Mouse (Mus musculus): ENCODE measurements around the gene Slc28a3.
A peak's percentile ranks its signal among the peaks of the same experiment; 100 is the strongest.

The Slc28a3 gene

GRCm38 (mm10) chr13:58610716-58611115 lies at the start of gene Slc28a3:
TSS of gene Slc28a3 (minus strand) at chr13:58610877.
- no peak for DNase-seq

DNA sequence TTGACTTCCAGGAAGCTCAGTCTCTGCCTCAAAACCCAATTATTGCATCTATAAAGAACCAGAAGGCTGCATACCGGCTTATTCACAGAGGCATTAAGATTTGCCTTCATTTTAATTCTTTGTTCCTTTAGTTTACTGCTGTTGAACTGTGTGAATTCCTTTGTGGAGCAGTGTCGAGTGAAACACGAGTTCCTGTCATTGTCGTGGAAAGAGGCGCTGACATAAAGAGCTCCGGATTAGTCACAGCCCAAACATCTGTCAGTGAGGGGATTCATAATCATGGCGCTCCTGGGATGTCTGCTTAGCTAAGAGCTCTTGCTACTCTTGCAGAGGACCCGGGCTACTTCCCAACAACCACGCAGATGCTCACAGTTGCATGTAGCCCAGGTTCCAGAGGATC lies 47.3 kb upstream of the Slc28a3 start:
- no peak for DNase-seq

- no peak for DNase-seq
Measured at GRCm38 (mm10) chr13:58656885-58657284, 46.2 kb upstream of the Slc28a3 start.

DNA sequence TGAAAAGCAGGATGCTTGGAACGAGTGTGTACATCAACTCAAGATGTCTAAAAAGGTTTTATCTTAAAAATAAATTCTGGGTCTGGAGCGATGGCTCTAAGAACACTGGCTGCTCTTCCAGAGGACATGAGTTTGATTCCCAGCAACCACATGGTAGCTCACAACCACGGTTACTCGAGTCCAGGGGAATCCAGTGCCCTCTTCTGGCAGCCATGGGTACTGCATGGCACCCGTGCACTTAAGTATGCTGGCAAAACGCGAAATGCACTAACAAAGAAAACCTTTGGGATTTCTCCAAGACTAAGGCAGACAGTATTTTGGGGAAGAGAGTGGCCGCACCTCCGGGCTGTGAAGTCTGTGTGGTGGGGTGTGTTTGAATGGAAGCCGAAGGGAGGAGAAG lies 44.9 kb upstream of the Slc28a3 start:
- no peak for DNase-seq

DNA sequence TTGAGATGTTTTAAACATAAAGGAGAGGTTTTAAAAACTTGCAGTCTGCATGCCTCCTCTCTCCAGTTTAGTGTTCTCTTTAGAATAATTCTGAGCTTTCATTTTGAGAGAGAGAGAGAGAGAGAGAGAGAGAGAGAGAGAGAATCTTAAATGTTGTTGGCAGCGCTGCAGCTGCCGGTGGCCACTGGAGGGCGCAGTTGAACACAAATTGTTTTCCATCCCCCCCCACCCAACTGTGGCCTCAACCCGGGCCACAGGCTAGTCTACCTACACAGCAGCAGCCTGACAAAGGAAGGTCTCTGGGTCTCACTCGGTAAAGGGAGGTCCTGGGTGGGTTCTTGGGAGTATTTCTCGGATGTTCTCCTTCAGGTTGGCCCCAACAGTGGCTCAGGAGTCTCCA lies 29.7 kb upstream of the Slc28a3 start:
- peak; percentile 59 to 65 for DNase-seq

GRCm38 (mm10) chr13:58638950-58639349 lies 28.3 kb upstream of the Slc28a3 start:
- peak; percentile 77 to 83 for DNase-seq

- DNase-seq = peak; percentile 69 to 75
Measured at GRCm38 (mm10) chr13:58637360-58638002, 26.8 kb upstream of the Slc28a3 start.

- DNase-seq = no peak
Measured at GRCm38 (mm10) chr13:58633887-58634286, 23.2 kb upstream of the Slc28a3 start.

- DNase-seq = no peak
Measured at GRCm38 (mm10) chr13:58630756-58631155, 20.1 kb upstream of the Slc28a3 start.

DNA sequence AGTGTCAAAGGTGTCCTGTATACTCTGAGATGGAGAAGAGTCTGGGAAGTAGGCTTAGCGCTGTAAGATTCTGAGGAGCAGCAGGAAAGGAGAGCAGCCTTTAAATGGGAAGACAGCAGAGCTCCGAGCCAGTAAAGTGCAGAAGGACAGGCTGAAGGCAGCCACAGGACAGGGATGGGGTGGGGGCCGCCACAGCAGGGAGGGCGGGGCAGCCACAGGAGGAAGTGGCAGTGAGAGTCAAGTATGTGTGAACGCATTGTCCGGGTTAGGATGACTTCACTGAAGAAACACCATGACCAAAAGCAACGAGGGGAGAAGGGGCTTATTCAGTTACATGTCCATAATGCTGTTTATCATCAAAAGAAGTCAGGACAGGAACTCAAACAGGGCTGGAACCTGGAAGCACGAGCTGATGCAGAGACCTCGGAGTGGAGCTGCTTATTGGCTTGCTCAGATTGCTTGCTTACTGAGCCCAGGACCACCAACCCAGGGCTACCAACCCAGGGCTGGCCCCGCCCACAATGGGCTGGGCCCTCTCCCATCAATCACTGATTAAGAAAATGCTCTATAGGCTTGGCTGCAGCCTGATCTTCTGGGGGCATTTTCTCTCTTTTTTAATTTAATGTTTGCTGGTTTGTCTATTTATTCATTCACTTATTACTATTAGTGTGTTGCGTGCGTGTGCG lies 18.8 kb upstream of the Slc28a3 start:
- no peak for DNase-seq

DNA sequence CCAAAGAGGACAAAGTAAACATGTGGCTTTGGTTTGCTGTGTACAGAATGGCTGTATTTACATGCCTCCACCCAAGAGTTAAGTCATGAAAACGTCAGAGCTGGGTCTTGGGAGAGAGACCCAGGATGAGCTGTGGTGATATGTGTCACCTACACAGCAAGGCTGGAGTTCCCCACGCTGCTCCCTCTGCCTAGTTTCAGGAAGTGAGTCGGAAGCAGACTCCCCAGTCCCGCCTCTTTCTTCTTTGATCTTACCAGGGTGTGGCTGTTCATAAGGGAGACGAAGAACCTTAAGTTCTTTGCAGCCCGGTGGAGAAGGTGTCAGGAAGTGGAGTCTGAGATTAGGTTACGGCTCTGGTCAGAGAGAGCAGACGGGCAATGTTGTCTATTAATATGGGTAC lies 12.0 kb upstream of the Slc28a3 start:
- no peak for DNase-seq

- DNase-seq = no peak
Measured at GRCm38 (mm10) chr13:58619301-58619700, 8.6 kb upstream of the Slc28a3 start.

- no peak for DNase-seq
Measured at GRCm38 (mm10) chr13:58610059-58610458, 618 bp downstream of the Slc28a3 start.

GRCm38 (mm10) chr13:58601201-58601855 lies 9.3 kb downstream of the Slc28a3 start:
- DNase-seq = no peak

DNA sequence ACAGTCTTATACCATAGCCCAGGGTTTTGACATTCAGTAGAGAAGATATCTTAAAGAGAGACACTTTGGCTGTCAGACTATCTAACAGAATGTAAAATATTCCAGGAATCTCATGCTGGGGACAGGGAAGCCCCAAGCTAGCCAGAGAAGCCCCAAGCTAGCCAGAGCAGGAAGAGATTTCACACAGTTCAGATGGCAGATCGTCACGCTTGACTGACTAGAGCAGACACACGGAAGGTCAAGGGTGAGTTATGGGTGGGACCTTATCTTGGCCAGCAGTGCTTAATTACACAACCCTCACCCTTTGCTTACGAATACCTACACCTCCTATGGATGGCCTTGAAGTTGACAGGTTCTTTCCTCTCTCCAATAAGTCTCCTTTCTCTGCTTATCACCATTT lies 12.1 kb downstream of the Slc28a3 start:
- DNase-seq = no peak

- DNase-seq = peak; percentile 17 to 19
Measured at GRCm38 (mm10) chr13:58593129-58593528, 17.5 kb downstream of the Slc28a3 start.

GRCm38 (mm10) chr13:58591912-58592311 lies 18.8 kb downstream of the Slc28a3 start:
- no peak for DNase-seq

GRCm38 (mm10) chr13:58590630-58591029 lies 20.0 kb downstream of the Slc28a3 start:
- DNase-seq = peak; percentile 41 to 43

DNA sequence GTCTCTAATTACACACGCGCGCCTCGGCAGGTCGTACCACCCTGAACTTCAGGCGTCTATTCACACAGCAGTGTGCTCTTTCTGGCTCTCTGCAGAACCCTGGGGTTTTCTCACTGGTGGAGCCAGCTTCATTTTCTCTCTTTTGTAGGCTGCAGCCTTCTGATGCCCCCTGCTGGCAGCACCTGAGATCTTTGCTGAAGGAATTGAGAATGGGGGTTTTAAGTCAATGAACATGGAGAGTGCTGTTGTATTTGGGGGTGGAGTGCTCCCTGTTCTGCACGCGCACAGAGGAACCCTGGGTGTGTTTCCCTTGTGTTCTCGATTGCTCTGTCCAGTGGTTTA lies 21.2 kb downstream of the Slc28a3 start:
- peak; percentile 70 to 72 for DNase-seq

GRCm38 (mm10) chr13:58588655-58589516 lies 21.8 kb downstream of the Slc28a3 start:
- DNase-seq = no peak

GRCm38 (mm10) chr13:58587962-58588361 lies 22.7 kb downstream of the Slc28a3 start:
- no peak for DNase-seq

DNA sequence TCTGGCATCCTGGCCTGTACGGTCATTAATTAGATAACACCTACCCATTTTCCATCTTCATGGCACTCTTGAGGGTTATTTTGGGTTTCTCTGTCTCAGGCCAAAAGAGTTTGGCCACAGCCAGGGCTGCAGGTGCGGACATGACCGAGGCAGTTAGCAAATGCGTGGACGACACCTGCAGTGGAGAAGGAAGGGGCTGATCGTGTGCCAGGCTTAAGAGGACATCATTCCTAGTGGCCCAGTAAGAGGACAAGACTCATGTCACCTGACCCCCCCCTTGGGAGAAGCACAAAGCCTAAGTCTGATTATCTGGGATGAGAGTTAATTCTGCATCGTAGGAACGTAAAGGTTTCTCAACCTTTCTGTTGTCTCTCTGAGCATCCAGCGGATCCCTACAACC lies 44.5 kb downstream of the Slc28a3 start:
- DNase-seq = no peak

DNA sequence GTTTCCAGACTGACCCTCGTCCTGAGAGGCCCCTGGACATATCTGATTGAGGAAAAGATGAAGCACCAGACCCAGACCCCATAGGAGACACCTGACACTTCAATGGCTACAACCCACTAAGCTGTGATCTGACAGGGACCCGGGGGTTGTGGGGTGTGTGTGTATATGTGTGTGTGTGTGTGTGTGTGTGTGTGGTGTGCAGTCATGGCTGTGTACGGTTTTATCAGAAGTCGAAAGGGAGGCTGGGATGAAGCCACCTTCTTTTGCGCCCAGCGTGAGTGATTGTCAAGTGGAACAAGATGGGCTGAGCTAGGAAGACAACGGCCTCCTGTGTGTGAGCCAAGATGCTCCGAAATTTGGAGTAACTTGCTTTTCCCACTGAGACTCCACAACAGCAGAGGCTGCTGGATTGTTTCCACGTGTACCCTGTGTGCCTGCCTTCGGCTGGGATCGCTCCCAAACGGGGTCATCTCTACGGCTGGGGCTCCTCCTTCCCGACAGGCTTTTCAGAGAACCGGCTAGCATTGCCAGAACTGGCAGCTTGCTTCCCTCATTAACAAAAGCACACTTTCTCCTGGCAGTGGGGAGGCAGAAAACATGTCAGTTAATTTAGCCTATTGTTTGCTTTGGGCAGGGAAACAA lies 50.1 kb downstream of the Slc28a3 start:
- DNase-seq = peak; percentile 51 to 52

Data from cerebellum, postnatal 36 days (tissue).